Mouse (Mus musculus): ENCODE measurements at regions not wholly inside any gene's neighbourhood (a gene's known extent, or its start where the extent isn't known, plus 50 kb on each side); places are given as distances from the start of the nearest gene placed in this dataset.
A peak's percentile ranks its signal among the peaks of the same experiment; 100 is the strongest.

DNA sequence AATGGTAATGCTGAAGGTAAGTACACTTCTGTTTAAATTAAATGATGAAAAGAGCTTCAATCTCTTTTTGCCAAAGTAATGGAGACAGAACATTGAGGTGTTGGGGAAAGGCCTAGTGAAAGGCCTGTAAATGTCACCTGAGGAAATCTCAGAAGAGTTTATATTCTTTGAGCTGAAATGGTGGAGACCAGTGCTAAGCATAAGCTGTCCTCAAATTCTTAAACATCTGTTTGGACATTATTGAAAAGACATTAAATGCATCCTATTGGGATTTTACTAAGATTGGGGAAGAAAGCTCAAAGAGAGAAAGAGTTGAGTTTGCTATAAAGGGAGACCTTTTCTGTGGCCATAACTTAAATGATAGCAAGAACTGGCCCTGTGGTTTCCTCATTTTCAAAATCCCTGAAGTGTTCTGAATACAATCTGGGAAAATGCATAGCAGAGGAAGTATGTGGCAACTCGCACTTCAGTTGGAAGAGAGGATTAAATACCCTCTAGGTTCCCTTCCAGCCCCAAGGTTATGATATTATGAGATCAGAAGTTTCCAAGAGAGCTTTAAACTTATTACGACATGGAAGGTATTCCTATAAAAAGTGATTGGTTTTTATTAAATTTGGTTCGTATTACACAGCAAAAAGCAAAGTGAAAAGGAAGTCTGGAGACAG is 492.3 kb downstream of the 1190002N15Rik start:
- DNase-seq (ENCODE audit: low spot score in 2 of 2): no peak
- intact Hi-C loops (cut with DNase I): no loop called here

DNA sequence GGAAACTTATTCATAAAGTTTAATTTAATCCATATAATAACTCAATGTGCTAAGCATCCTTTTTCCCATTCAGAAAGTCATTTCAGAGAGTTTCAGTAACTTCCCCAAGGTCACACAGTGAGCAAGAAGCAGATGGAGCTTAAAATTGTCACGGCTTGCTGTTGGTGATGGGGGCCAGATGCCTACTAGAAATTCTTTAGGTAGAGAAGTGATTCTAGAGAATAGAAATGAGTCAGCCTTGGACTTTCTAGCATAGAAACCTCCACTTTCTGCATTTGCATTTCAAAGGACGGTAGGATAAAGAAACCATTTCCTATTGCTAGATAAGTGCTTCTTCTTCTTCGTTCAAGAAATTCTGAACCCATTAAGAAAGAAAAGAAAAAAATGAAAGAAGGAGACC is 514.1 kb downstream of the 1190002N15Rik start:
- DNase-seq (ENCODE audit: low spot score in 2 of 2): peak in 1 of 2 experiments; percentile 66
- intact Hi-C loops (cut with DNase I): no loop called here

DNA sequence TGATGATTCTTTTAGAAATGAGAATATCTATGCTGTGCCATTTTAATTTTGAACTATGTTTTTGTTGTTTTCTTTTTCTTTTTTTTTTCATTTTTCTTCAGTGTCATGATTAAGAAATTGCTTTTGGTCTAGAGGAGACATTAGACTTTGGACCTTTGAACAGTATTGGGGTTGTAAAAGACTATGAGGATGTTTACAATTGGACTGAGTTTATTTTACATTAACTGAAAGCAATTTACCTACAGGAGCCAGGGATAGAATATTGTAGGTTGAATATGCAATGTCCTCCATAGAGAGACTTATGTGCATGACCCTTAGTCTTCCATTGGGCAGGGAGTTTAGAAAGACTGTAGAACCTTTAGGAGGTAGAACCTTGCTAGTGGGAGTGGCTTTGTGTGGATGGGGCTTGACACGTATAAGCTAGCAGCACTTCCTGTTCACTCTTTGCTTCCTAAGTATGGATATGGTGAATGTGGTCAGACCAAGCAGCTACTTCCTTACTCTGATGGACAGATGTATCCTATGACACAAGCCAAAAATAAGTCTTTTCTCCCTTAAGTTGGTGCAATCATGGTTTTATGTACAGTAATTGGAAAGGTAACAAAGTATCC is 516.5 kb downstream of the 1190002N15Rik start:
- intact Hi-C loops (cut with DNase I): no loop called here
- no peak for DNase-seq (ENCODE audit: low spot score in 2 of 2)

DNA sequence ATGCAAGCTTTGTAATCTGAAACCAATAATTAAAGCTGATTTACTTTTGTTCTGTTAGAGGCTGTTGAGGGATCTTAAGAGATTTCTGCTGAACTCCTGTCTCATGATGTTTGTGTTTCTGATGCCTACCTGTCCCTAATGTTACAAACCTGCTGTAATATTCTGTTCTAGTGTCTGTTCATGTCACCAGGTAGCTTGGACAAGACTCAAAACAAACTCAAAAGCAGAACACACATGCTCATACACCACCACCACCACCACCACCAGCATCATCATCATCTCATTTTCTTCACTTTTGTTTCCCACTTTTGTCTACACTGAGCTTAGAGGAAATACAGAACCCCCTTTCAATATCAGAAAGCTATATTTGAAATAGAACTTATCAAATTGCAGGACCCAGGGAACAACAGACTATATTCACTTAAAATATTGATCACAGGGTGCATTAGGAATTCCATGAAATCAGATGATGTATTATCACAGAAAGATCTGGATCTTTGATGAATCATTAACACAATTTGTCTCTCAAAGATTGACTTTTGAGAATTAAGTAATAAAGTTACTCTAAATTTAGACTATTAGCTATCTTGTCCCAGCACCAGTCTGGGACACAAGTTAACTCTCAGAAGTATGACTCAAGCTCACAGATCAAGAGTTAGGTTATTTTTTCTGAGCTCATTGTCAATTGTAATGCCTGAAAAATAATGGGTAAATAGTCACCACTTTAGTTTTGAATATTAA is 521.0 kb downstream of the 1190002N15Rik start:
- intact Hi-C loops (cut with DNase I): no loop called here

DNA sequence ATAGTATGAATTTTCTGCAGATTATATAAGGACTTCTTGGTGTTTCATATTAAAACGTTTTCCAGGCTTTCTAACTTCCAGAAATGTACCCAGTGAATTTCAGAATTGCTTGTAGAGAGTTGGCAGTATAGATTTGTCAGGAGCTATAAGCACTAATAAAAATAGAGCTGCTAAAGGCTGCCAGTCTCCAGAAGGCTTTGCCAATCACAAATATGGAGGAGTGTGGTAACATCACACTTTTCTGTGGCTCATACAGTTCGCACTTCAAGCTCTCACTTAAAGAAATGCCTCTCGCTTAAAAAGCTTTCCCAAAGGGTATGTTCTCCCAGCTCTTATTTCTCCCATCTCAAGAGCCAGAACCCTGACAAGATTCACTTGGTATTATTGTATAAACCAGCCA is 545.7 kb downstream of the 1190002N15Rik start:
- intact Hi-C loops (cut with DNase I): loop anchor here (1.0 to 5.0 kb wide), 3 partner anchors 285 to 545 kb away; partner anchors contain the start of gene 1190002N15Rik
- peak; percentile 17 to 92 for DNase-seq (ENCODE audit: low spot score in 2 of 2)

More for the DNA sequence above, 521.0 kb downstream of the 1190002N15Rik start:
- no peak for DNase-seq (ENCODE audit: low spot score in 2 of 2)

DNA sequence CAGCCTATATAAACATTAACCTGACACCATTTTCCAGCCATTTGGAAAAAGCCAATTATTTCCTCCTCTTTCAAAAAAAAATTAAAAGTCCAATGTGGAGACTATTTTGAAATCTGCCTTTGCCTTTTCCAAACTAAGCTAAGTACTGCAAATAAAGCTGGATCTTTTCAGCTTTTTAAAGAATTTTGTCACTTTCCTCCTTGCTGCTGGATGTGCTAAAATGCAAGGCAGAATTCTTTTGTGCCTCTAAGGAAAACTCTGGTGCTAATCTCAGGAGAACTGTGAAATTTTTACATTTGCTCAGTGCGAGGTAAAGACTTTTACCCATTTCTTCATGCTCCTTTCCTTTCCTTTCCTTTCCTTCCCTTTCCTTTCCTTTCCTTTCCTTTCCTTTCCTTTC is 546.7 kb downstream of the 1190002N15Rik start:
- intact Hi-C loops (cut with DNase I): loop anchor here (2.0 to 5.0 kb wide), 3 partner anchors 210 to 546 kb away; partner anchors contain the start of gene 1190002N15Rik
- peak in 1 of 2 experiments; percentile 57 for DNase-seq (ENCODE audit: low spot score in 2 of 2)

DNA sequence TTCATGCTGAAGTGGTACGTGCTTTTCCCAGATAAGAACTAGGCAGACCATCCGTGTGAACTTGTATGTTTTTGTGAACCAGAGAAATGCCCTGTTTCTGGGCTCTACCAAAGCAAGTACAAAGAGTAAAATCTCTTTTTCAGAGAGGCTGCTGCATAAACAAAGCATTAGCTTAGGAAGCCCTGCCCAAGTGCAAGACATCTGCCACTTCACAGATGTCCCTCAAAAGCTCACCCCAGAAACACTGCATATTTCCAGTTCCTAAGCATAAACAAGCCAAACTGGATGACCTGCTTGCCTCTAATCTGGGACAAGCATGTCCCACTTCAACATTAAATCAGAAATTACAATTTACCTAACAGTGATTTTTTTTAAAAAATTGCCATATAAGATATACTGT is 556.7 kb downstream of the 1190002N15Rik start:
- no peak for DNase-seq (ENCODE audit: low spot score in 2 of 2)
- intact Hi-C loops (cut with DNase I): no loop called here

DNA sequence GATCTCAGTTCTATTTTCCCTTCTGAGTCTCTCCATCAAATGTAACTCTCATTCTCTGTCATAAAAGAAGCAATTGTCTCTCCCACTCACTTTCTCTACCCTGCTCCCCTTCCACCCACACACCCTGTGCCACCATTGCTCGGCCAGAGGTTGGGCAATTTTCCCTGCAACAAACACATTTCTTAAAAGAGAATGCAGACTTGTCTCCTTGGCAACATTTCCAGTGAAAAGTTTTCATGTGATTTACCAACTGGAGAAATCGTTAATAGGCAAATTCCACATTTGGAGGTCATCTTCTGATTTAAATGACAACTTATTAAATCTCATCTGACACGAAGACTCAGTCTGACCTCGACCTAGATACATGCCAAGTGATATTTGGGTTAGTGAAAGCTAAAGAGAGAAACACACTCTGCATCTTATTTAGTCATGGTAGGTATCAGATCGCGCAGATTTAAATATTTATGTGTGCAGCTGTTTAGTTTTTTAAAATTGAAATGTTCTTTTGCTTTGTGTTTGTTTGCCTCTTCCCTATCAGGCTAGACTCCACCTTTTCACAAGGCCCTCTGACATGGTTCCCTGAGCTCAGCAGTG is 568.1 kb downstream of the 1190002N15Rik start:
- intact Hi-C loops (cut with DNase I): no loop called here
- DNase-seq (ENCODE audit: low spot score in 2 of 2): peak in 1 of 2 experiments; percentile 9

DNA sequence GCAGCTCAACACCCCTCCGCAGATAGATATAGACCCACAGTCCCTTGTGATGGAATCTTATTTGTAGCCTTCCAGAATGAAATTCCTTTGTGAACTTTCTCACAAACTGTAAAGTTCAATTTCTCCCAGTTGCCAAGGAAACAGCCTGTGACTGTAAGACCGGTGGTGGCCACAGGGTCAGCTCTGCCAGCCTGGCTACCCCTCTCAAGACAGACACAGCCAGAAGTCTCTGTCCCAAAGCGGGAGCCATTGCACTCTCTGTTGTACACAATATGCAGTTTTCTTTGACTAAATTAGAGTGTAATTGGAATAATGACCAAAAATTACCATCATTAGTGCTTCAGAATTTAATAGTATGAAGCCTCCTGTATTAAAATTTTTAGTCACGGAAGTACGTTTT is 568.8 kb downstream of the 1190002N15Rik start:
- DNase-seq (ENCODE audit: low spot score in 2 of 2): no peak
- intact Hi-C loops (cut with DNase I): no loop called here

DNA sequence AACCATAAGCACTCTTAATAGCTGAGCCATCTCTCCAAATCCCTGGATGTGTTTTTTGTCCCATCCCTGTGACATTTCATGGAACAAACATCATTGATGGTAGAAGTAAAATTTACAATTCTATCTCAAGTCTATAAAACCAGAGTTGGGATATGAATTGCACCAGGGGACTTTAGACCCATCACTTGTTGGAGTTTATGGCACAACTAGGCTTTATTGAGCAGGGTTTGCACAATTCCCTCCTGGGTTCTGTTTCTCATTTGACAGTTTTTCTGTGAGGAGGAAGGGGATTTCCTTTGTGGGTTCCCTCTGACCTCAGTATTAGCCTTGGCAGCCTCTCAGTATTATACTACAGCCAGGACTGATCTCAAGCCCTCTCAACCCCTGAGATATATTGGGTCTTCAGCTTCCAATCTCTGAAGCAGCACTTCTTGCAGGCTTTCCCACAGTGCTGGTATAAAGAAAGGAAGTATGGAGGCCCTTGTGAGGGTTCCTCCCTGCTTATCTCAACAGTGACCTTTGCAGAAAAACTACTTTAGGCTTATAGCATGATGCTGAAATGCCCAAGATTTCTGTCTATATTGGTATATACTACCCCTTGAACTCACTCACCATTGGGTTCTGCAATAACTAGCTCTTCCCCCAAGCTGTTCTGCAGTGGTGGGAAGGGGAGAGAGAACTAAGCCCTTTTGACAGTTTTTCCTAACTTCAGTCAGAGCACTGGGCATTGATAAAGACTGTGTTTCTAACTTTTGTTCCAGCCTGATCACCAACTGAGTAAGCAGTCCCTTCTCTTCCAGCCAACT is 582.4 kb downstream of the 1190002N15Rik start:
- no peak for DNase-seq (ENCODE audit: low spot score in 2 of 2)
- intact Hi-C loops (cut with DNase I): no loop called here

DNA sequence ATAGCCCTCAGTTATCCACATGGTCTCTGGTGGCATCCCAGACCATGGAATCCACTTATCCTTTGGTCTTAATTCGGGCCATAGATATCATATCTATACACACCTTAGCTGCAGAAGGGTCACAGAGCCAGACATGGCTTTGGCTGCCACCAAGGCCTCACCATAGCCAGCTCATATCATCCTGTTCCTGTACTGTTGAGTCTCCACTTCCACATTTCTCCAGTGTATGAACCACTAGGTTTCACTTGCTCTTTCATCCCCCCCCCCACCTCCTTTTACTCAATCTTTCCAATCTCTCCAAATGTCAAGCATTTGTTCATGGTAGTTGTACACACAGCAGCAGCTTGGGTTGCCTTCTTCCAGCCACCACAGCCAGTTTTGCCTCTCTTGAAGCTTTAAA is 589.2 kb downstream of the 1190002N15Rik start:
- intact Hi-C loops (cut with DNase I): no loop called here
- no peak for DNase-seq (ENCODE audit: low spot score in 2 of 2)

DNA sequence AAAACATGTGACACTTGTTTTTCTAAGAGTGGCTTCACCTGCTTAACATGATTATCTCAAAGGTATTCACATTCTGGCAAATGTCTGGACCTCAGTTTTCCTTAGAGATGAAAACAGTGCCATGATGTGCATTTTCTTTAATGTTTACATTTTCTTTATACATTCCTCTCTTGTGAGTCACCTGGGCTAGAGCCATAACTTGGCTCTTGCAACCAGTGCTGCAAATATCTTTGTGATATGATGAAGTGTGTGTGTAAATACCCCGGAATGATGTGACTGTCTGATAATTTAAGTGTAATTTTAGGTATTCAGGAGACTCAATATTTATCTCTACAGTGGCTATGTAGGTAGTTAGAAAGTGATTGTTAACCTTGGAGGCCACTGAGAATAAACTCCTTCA is 590.8 kb downstream of the 1190002N15Rik start:
- intact Hi-C loops (cut with DNase I): no loop called here
- DNase-seq (ENCODE audit: low spot score in 2 of 2): no peak

DNA sequence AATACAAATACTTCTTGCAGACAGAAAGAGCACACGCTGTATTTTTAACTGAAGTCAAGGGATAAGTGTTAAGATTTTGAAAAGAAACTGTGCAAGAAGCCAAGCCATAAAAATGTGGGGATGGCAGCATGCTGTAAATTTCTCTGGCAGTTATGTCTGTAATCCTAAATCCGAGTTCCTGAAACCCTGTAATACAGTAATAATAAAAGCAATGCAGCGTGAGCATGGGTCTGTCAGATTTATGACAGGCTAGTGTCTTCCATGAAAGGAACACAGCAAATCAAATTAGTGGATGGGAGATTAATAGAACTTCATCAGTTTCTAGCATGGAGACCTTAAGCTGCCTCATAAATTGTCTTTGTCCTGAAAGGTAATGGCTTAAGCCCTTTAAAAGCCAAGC is 597.7 kb downstream of the 1190002N15Rik start:
- intact Hi-C loops (cut with DNase I): no loop called here
- peak in 1 of 2 experiments; percentile 31 for DNase-seq (ENCODE audit: low spot score in 2 of 2)

DNA sequence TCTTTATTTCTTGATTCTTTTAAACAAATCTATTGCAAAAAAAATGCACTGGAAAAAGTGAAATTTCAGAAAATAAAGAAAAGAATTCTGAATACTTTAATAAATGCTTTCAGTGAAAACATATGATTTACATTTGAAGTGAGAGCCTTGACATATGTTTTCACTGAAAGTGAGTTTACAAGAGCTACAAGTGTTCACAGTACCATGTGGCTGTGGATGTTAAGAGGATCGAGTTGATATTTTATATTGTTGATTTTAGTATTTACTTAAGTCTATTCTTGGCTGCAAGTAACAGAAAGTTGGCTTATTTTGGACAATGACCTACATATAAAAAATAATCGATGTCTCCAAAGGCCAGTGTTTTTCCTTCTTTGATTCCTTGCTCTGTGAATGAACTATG is 607.2 kb downstream of the 1190002N15Rik start:
- intact Hi-C loops (cut with DNase I): no loop called here
- DNase-seq (ENCODE audit: low spot score in 2 of 2): no peak

DNA sequence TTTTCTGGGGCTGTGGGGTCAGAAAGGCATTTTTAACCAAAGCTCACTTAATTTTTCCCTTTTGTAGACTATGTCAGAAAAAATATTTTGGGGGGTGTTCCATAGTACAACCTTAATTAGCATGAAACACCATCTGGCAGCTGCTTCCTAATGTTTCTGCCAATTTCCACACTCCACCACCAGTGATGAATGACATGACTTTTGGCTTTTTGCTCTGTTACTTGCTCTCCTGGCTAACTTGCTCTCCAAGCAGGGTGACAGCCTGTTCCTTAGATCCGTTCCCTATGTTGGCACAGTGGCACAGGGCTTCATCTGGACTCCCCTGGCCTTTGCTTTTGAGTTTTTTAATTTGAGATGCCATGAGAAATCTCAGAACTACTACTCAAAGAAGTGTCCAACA is 648.6 kb downstream of the 1190002N15Rik start:
- intact Hi-C loops (cut with DNase I): no loop called here
- DNase-seq (ENCODE audit: low spot score in 2 of 2): no peak

DNA sequence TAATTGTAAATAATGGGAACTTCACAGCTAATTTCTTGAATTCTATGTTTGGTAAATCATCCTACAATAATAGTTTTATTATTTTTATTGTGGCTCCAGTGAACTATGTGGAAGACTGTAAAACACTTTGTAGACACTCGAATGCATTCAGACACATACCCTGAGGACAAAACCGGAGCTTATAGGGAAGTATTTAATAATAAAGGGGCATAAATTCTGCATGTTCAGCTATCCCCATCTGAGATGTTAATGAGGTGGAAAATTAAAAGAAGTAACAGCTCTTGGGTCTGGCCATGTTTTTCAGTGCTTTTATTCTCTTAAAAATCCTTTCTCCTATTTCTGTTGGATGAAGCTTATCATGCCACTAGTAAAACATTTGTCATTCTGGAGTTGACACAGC is 657.8 kb downstream of the 1190002N15Rik start:
- no peak for DNase-seq (ENCODE audit: low spot score in 2 of 2)
- intact Hi-C loops (cut with DNase I): no loop called here

DNA sequence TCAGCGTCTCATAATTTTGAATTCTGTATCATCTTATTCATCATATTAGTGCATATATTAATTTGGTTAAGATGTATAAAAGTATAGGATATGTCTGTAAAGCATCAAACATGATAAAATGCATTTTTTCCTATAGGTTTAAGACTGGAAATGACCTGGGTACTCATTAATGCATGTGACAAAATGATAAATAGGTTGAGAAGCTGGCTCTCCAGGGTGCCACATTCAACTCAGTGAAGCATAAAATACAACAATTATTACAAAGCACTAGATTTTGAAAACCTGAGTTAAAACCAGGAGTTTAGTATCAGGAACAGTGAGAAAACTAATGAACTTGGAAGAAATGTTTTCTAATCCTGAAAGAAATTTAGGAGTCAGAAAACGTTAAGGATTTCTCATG is 658.3 kb downstream of the 1190002N15Rik start:
- DNase-seq (ENCODE audit: low spot score in 2 of 2): no peak
- intact Hi-C loops (cut with DNase I): no loop called here

DNA sequence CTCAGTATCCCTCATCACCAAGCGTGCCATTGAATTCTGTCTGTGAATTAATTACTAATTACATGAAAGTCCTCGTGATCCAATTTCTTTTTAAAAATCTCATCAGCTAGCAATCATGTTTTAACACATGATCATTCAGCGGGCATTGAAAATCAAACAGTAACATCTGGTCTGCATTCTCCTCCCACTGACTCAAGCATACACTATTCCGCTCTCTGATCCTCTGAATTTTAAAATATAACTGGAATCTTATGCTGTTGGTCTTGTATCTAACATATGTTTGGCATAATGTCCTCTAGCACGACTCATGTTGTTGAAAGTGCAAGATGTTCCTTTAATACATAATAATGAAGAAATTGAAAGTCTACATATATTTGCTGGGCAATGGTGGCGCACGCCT is 667.1 kb downstream of the 1190002N15Rik start:
- intact Hi-C loops (cut with DNase I): no loop called here
- DNase-seq (ENCODE audit: low spot score in 2 of 2): no peak

DNA sequence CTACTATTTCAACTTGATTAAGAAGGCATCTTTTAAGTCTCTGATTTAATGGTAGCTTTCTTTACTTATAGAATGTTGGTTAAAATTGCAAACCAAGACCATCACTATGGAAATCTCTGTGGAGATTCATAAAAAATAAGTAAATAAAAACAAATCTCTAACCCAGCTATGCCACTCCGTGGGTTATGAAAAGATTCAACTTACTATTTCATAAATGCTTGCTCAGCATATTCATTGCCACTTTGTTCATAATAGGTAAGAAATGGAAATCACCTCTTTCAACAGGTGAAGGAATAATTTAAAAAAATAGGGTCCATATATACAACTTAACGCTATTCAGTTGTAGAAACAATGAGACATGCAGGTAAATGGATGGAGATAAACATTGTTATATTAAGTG is 679.9 kb downstream of the 1190002N15Rik start:
- intact Hi-C loops (cut with DNase I): no loop called here
- DNase-seq (ENCODE audit: low spot score in 2 of 2): no peak

DNA sequence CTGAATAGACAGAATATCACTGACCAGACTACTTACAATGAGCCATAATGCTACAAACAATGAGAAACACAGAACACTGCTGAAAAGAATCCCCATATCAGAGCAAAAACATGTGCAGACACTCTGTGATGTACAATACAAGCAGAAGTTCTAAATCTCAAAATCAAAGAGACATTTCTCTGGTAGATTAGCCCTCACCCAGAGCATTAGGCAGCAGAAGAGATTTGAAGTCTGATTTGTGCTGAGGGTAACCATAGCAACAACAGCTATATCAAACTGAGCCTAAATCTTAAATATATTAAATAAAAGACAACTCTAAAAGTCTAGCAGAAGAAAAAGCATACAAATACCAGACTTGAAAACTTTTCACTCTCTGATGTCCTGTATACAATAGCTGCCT is 691.5 kb downstream of the 1190002N15Rik start:
- no peak for DNase-seq (ENCODE audit: low spot score in 2 of 2)
- intact Hi-C loops (cut with DNase I): no loop called here

All from left cerebral cortex, postnatal 25 days (tissue).